Mouse (Mus musculus) T-helper 17 cell (primary cell): ENCODE data around the gene Plekhd1.

Source experiments
- in situ Hi-C, 2 experiments: fragments of 300-600 bp; cut with MboI, MseI; formaldehyde crosslinking; loops; 1 replicate in 1 of 2; 2 replicates in 1 of 2; pipeline ENCODE4 v1.15.1; 2025; ENCODE audit warnings: high pct_unique_total_duplicates in 2 of 2

Gene Plekhd1

DNA sequence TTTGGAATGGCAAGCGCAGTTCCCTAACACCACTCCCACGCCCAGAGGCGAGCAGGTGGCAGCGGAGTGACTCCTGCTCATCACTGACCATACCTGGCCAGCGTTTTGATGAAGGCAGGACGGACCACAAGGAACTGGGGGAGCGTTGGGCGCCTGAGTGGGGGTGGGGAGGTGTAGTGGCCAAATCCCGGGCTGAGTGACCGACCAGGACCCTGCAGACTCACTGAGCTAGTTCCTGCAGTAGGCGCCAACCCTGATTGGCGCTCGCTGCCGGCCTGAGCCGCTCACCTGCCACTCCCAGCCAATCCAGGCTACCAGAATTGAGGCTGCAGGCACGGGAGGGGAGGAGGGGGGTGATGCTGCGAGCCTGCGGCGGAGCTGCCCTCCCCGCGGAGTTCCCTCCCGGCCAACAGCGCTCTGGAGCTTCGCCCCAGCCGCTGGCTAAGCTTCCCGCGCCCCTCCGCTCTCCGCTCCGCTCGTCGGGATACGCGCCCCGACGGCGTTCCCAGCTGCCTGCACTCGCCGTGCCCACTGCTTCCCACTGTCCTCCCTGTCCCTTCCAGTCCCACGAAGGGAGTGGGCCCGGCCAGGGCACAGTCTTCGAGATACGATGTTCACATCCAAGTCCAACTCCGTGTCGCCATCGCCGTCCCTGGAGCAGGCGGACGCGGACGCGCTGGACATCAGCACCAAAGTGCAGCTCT, at the start of gene Plekhd1:
Plekhd1 (plus strand) TSS at position 323 of the 704 bp plus-strand sequence.
- in situ Hi-C loops: no loop called here

GRCm38 (mm10) chr12:80642725-80643692, 49.4 kb upstream of the Plekhd1 start:
- in situ Hi-C loops: loop anchor here in 1 of 2 experiments (10.0 to 25.0 kb wide), 2 partner anchors 488 to 1781 kb away; partner anchors contain the start of genes Atp6v1d and Eif2s1

GRCm38 (mm10) chr12:80643693-80644505, 48.5 kb upstream of the Plekhd1 start, which contains the start of the genes Slc39a9 and Erh:
TSS of gene Slc39a9 (plus strand) at chr12:80643883.
TSS of gene Erh (minus strand) at chr12:80644341.
- in situ Hi-C loops: loop anchor here in 1 of 2 experiments (10.0 to 25.0 kb wide), 2 partner anchors 489 to 1782 kb away; partner anchors contain the start of genes Atp6v1d and Eif2s1

GRCm38 (mm10) chr12:80644506-80644868, 47.9 kb upstream of the Plekhd1 start:
- in situ Hi-C loops: loop anchor here in 1 of 2 experiments (10.0 to 25.0 kb wide), 2 partner anchors 490 to 1782 kb away; partner anchors contain the start of genes Atp6v1d and Eif2s1

DNA sequence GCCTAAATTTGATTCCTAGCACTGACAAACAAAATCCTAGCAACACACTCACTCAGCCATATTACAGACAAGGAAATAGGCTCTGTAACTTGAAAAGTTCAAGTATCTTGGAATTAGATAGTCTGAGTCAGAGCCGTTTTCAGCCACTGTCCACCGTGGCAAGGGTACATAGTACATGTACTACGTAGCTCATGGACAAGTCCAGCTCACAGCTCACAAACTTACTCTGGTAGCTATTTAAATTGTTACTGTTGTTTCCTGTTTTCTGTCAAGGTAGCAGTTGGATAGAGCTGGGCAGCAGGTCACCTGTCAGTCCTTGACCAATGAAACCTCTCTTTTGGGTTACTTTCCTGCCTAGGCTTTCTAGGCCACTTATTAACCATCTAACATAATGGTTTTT, 46.0 kb upstream of the Plekhd1 start:
- in situ Hi-C loops: loop anchor here in 1 of 2 experiments (5.0 to 25.0 kb wide), 3 partner anchors 179 to 1784 kb away; partner anchors contain the start of genes Atp6v1d and Eif2s1

- in situ Hi-C loops: no loop called here
Measured at GRCm38 (mm10) chr12:80653951-80654658, 38.3 kb upstream of the Plekhd1 start.

DNA sequence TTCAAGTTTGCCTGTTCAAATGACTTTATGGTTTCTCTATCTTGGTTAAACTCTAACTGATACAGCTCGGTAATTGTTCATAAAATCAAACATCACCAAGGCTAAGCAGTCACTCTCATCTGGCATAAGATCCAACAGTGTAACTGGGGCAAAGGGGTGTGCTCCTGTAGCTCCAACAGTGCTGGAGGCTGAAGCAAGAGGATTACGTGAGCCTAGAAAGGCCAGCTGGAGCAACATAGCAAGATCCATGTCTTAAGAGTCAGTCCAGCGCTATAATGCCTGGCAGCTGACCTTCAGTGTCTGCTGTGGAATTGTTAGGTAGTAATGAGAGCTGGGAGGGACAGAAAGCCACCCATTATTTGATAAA, 37.7 kb upstream of the Plekhd1 start:
- in situ Hi-C loops: no loop called here

GRCm38 (mm10) chr12:80658661-80659060, 33.7 kb upstream of the Plekhd1 start:
- in situ Hi-C loops: no loop called here

- in situ Hi-C loops: no loop called here
Measured at GRCm38 (mm10) chr12:80662322-80662721, 30.1 kb upstream of the Plekhd1 start.

- in situ Hi-C loops: no loop called here
Measured at GRCm38 (mm10) chr12:80663935-80664334, 28.5 kb upstream of the Plekhd1 start.

GRCm38 (mm10) chr12:80668391-80668790, 24.0 kb upstream of the Plekhd1 start:
- in situ Hi-C loops: no loop called here

DNA sequence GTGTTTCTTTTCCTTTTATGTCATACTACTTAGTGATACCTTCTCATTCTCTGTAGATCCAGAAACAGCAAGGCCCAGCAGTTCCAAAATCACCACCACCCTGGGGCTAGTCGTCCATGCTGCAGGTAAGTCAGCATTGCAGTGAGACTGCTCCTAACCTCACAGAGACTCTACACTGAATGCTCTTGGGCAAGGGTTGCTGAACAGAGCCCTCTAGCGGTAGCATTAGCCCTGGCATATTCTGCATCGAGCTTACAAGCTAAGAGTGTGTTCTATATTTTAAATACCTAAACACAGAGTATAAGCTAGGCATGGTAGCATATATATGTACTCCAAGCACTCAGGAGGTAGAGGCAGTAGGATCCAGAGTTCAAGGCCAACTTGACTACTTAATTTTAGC, 19.2 kb upstream of the Plekhd1 start:
- in situ Hi-C loops: no loop called here

GRCm38 (mm10) chr12:80681340-80681739, 11.1 kb upstream of the Plekhd1 start:
- in situ Hi-C loops: no loop called here

- in situ Hi-C loops: no loop called here
Measured at GRCm38 (mm10) chr12:80683554-80683953, 8.8 kb upstream of the Plekhd1 start.

DNA sequence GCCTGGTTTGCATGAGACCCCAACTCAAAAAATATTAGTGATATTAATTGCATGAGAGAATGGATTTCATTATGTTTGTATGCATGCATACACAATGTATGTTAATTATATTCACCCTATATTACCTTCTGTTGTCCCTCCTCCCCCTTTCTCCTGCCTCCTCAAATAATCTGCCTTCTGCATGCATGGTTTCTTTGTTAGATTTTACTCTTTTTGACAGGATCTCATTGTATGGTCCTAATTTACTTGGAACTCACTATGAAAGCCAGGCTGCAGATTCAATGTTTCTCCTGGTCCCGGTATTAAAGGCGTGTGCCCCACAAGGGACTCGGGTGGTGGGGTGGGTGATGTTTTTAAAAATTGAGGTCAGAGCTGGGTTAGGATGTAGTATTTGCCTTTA, 8.1 kb upstream of the Plekhd1 start:
- in situ Hi-C loops: no loop called here

GRCm38 (mm10) chr12:80687788-80688211, 4.6 kb upstream of the Plekhd1 start:
- in situ Hi-C loops: no loop called here

- in situ Hi-C loops: no loop called here
Measured at GRCm38 (mm10) chr12:80689696-80690095, 2.7 kb upstream of the Plekhd1 start.

DNA sequence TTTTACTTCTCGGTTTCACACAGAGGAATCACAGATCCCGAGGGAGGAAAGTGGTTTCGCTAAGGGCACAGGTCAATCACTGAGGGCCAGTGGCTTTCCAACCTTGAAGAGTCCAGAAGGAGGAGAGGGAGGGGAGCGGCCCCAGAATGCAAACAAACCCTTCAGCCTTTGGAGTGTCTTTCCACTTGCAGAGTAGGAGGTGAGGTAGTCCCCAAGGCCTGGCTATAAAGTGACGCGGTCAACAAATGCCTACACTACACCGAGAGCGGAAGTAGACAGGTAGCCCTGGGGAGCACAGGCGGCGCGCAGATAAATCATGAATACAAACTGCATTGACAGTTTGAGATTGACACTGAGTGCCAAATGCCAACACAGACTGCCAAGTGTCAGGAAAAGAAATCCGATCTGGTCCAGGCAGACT, 710 bp upstream of the Plekhd1 start:
- in situ Hi-C loops: no loop called here

DNA sequence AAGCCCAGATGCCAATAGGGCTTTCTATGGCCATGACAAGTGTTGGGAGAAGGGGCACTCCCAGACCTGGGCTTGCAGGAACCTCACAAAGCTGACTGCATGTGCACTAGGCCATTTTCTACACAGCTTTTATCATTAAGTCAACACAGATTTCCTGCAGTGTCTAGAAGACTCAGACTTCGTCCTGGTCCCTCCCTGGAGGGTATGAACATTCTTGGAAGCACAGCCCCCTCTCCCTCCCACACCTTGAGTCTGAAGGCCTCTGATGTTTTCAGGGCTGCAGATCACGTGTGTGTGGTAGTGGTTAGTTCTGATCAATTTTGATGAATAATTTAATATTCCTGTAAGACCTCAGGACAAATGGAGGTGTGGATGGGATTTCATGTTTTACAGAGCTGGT, 1.3 kb downstream of the Plekhd1 start:
- in situ Hi-C loops: no loop called here

DNA sequence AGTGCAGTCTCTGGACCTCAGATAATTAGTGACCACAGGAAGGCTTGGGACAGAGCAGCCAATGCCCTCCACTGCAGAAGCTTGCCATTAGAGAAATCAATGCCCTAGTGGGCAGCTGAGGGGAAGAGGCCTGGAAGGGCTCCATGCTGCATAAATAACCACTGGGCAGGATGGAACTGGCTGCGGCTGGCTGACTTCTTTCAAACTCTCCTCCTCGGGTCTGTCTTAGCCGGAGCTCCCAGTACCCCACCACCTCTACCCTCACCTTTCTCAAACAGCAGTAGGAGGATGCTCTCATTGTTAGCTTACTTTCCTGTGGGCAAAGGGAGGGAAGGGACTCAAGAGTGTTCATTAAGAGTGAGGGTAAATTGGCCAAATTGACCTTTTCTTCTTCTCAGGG, 2.6 kb downstream of the Plekhd1 start:
- in situ Hi-C loops: no loop called here
